Comparison of ENCODE assay signal across 10 mouse cellular contexts in the genomic region with DNA sequence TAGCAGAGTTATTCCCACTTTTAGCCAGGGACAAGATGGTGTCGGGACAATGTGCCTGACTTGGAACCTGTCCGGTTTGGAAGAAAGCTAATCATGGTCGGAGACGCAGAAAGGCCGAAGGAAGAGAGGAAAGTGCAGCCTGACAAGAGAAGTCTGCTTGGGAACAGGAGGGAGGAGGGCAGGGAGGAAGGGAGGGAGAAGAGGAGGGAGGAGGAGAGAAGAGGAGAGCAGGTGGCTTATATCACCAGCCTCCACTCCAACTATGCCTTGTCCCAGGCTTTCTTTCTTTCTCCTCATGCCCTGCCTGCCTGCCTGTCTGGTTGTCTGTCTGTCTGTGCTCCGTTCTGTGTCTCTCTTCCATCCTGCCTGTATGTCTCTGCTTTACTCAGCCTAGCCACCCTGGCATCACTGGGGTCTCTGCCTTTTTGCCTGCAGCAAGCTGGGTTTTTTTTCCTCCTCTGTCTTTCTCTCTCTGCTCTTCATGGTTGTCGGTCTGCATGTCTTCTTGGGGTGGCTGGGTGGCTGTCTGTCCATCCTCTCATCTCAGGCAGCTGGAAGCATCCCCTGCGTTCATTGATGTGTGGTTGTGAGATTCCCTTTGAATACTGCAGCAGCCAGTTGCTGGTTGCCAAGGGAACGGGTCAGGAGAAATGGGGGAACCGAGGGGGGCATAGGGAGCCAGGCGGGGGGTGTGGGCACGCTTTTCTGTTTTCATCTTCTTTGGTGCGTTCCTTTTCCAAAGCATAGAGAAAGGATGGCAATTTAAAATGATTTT.
DNase-seq lines count a peak whose midpoint lies in the region; ATAC-seq and TF ChIP-seq lines count a peak whose summit lies in the region.
"Had no signal": no experiment of that assay in that cellular context is flagged by ENCODE, and none has a peak within 500 bp of the region (broad histone marks: within the 10 kb centered on the region; RNA-seq: fewer than 3 reads in every experiment).

No protein-coding gene starts in this region.

- no peaks in the 10 kb centered on the region for H3K36me3 ChIP-seq in forebrain, embryonic 15.5 days
- H3K36me3 ChIP-seq: G1E had no signal

- peaks cover 23% of the 10 kb centered on the region for H3K4me1 ChIP-seq in forebrain, embryonic 15.5 days
- peaks cover 45% of the 10 kb centered on the region for H3K4me1 ChIP-seq in olfactory bulb, adult 2 months (ENCODE audit: control insufficient read depth, insufficient read depth, low read length)
- no peaks in the 10 kb centered on the region for H3K4me1 ChIP-seq in cerebellum, adult 2 months (ENCODE audit: control insufficient read depth, insufficient read depth, low read length)

- H3K4me2 ChIP-seq in forebrain, embryonic 15.5 days (replicated peaks), result peak overlapping the region; percentile 37

- H3K9me3 ChIP-seq in forebrain, embryonic 15.5 days, result no peaks in the 10 kb centered on the region
- H3K9me3 ChIP-seq: G1E had no signal

- peak; percentile 26 for DNase-seq in left cerebral cortex, postnatal 4 days
- no peak for DNase-seq in left cerebral cortex, adult 11 months (ENCODE audit: low spot score)
- peak; percentile 66 for DNase-seq in lung, postnatal 10 days
- DNase-seq in cerebellum, adult 2 months, result no peak
- DNase-seq in adrenal gland, postnatal 36 days, result no peak
- DNase-seq in urinary bladder, postnatal 4 days (ENCODE audit: low spot score in 2 of 2), result no peak

- WGBS in forebrain, embryonic 15.5 days, result 24% methylated on average over 13 of the region's 13 CpGs
- 19% methylated on average over 13 of the region's 13 CpGs for WGBS in olfactory bulb, adult 2 months
- WGBS in cerebellum, adult 2 months, result 31% methylated on average over 13 of the region's 13 CpGs

- TF ChIP-seq CTCF in olfactory bulb, adult 2 months (IDR thresholded peaks at IDR 0.05; ENCODE audit: insufficient read depth, low read depth, low read length), result no peak
- TF ChIP-seq CTCF in cerebellum, adult 2 months (IDR thresholded peaks at IDR 0.05; ENCODE audit: borderline replicate concordance, insufficient read depth, low read depth, low read length), result no peak

- intact Hi-C loops in left cerebral cortex, postnatal 4 days (cut with DNase I), result loop anchor here (10.0 kb wide), 1 partner anchor 100 kb away; no protein-coding TSS in a partner anchor

- TF ChIP-seq POLR2A in olfactory bulb, adult 2 months (IDR thresholded peaks at IDR 0.05; ENCODE audit: insufficient read depth, low read depth, low read length), result no peak
- no peak for TF ChIP-seq POLR2A in cerebellum, adult 2 months (IDR thresholded peaks at IDR 0.05; ENCODE audit: borderline replicate concordance, insufficient read depth, low read length)

- peaks cover 21% of the 10 kb centered on the region; the same call in 1 of the 2 replicates for H3K27me3 ChIP-seq in forebrain, embryonic 15.5 days
- no peaks in the 10 kb centered on the region; the same call in 1 of the 2 replicates for H3K27me3 ChIP-seq in cerebellum, adult 2 months (ENCODE audit: control insufficient read depth, insufficient read depth, low read length)

- H3K9ac ChIP-seq in forebrain, embryonic 15.5 days (replicated peaks), result peak overlapping the region; percentile 31; the same call in 1 of the 2 replicates

- H3K4me3 ChIP-seq in forebrain, embryonic 15.5 days, result peak overlapping the region; percentile 7; the same call in 1 of the 2 replicates
- no peak overlapping the region for H3K4me3 ChIP-seq in olfactory bulb, adult 2 months (ENCODE audit: insufficient read depth, low read depth, low read length)
- no peak overlapping the region for H3K4me3 ChIP-seq in cerebellum, adult 2 months (replicated peaks; ENCODE audit: insufficient read depth, low read depth, low read length)
- H3K4me3 ChIP-seq: erythroblast, embryonic 14.5 days had no signal

- H3K27ac ChIP-seq in forebrain, embryonic 15.5 days (replicated peaks), result peak overlapping the region; percentile 91
- H3K27ac ChIP-seq in olfactory bulb, adult 2 months (ENCODE audit: insufficient read depth, low read depth, low read length), result peak overlapping the region; percentile 58
- H3K27ac ChIP-seq in cerebellum, adult 2 months (ENCODE audit: insufficient read depth, low read length), result no peak overlapping the region

- peak; percentile 84 for ATAC-seq in forebrain, embryonic 15.5 days (replicated peaks)

Comparison
In these comparisons a context has a peak if more than half of its experiments do, and no peak if none do; other contexts are left out.
1. DNase-seq: peak in left cerebral cortex, postnatal 4 days (single experiment) and lung, postnatal 10 days (single experiment); none in left cerebral cortex, adult 11 months (single experiment), cerebellum, adult 2 months (0 of 2), adrenal gland, postnatal 36 days (0 of 2) and urinary bladder, postnatal 4 days (0 of 2).